Mouse (Mus musculus) CD8-positive naive resting alpha-beta T cell, adult 2 months (primary cell): ENCODE results near the gene Mecom.

Experiments
- DNase-seq, 2 experiments: peaks; one replicate each; pipeline ENCODE4 v3.0.0; 2022; ENCODE audit warnings: low read depth in 2 of 2, low spot score in 2 of 2

The Mecom gene

DNA sequence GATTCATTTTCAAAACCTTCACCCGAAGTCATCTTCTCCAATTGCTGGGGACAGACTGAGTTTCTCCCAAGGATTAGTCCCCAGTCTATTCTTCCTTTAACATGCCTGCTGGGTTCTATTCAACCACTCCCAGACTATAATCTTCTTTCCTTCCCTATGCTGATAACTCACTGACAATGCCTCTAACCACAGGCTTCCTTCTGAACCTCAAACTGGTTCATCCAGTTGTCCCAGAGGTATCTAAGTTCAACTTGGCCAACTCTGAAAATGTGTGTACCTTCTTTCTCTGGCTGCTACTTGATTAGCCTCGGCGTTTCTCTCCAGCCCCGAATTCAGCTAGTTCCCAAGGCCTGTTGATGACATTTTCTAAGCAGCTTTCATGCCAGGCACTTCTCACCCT lies 499.7 kb downstream of the Mecom start:
- DNase-seq, result no peak

DNA sequence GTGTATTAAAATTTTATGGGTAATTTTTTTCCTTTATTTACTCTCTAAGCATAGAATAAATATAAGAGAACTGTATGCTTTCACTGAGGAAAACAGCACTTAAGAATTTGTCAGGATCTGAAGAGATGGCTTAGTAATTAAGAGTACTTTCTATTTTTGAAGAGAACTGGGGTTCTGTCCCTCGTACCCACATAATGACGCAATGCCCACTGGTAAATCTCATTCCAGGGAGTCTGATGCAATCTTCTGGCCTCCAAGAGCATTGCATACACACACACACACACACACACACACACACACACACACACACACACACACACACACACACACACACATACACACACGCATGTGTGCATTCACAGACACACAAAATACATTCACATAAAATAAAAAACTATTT lies 504.3 kb downstream of the Mecom start:
- DNase-seq, result no peak

DNA sequence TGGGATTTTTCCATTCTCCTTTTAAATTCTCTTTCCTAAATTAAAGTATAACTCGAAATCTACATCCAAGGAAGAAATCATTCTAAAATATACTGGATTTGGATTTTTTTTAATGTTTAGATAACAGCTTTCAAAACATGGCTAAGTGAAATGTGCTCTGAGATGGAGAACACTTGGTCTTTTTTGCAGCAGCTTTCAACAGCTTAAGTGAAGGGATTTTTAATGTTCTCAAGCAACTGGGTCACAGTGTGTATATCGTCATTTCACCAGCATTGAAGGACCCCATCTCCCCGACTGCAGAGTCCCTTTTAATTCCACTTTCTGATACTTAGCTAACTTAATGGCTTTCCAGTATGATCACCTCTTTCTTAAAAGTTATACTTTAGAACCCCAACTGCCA lies 509.3 kb downstream of the Mecom start:
- DNase-seq, result no peak

DNA sequence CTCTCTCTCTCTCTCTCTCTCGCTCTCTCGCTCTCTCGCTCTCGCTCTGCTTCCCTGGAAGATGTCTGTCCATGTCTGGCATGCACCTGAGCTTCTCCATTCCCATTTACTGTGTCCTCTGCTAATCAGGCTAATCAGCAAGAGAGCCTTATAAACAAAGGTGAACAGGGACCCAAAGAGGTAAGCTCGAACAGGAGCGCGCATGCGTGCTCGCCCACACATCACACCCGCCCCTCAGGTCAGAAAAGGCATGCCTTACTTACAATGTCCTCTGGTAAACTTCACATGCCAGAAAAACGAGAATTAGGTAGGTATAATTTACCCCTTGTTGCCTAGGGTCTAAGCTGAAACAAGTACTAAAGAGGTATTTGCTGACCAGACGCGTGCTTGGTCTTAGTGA lies 527.8 kb downstream of the Mecom start:
- no peak for DNase-seq

DNA sequence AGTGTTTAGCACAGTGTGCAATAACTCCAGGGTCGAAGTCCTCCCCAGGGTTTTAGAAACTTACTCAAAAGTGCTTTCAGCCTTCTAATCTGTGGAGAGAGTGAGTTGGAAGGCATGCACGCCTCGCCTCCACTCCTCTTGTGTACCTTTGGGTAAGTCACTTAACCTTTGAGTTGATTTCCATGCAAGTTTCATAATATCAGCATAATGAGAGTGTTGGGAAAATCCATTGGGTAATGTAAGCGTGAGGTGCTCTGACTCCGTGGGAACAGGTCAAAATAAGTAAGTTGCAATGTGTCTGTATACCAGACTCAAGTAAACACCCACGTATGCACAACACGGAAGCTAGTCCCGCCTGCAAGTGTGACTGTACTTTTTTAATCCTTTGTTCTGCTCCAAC lies 528.4 kb downstream of the Mecom start:
- no peak for DNase-seq

DNA sequence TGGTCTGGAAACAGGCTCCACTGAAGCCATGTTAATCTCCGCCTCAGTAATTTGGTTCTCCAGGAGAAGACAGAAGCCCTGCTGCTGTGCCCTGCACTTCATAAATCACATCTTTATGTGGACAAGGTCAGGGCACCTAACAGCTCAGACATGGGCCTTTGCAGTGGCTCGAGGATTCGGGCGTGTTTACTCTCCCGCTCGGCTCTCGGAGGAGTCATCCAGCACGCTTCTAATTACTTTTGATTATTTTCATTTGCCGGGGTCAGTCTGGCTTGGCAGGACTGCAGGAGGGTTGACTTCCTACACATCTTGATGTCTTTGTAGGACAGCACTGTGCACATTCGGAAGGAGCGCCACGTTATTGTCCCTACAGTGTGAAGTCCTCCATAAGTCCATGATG lies 529.6 kb downstream of the Mecom start:
- DNase-seq, result no peak

DNA sequence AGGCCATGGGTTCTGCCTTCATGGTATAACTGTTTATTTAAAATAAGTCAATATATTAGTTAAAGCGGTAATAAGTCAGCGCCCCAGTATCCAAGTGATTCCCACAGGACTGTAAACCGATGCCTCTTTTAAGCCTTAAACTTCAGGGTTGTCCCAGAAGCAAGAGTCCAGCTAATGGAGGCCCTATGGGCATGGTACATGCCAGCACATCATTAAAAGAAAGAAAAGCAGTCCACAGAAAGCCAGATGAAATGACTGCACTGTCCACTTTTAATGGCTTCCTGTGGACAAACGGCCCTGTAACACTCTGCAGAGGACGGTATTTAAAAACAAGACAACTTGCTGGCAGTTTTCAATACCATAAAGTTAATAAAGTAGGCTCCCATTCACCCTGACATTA lies 531.0 kb downstream of the Mecom start:
- no peak for DNase-seq

DNA sequence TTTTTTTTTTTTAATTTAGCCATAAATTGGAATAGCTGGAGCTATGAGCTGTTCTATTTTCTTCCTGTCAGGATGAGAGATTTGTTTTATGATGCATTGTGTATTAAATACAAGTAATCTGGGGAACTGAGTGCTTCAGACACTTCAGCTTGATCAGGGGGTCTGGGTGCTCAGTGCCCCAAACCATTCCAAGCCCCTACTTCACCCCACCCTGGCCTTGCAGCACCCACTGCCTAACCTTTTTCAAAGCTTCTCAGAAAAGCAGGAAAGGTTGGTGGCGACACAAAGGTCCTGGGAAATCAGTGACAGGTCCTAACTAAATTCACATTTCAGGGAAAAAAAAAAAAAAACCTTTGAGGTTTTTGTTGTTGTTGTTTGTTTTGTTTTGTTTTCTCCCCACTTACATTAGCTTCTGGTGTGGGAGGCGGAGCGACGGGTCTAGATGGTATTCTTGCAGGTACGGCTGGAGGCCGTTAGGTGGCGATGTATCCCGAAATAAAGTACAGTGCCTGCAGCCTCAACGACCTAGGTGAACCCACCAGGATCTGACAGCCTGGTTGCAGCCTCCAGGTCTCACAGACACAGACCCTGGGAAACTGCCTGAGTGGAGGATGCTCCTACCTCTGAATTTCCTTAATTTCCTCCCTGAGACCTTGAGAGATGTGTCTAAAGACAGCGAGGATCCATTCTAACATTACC lies 532.7 kb downstream of the Mecom start:
- no peak for DNase-seq

DNA sequence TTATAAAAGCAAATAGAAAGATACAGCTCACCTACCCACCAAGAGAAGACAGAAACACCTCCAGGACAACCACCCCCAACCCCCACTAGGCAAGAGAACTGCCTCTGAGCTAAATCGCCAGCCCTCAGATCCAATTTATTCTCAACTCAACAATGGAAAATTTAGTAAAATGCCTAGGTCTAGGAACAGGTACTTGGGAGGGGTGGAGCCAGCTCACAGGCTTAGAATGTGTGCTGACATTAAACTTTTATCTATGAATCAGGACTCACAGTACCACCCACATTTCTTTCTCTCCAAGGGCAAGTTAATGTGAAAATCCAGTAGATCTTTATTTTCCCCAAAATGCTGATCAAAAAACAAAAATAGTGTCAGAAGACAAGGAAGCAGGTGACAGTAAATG lies 533.5 kb downstream of the Mecom start:
- DNase-seq, result no peak

DNA sequence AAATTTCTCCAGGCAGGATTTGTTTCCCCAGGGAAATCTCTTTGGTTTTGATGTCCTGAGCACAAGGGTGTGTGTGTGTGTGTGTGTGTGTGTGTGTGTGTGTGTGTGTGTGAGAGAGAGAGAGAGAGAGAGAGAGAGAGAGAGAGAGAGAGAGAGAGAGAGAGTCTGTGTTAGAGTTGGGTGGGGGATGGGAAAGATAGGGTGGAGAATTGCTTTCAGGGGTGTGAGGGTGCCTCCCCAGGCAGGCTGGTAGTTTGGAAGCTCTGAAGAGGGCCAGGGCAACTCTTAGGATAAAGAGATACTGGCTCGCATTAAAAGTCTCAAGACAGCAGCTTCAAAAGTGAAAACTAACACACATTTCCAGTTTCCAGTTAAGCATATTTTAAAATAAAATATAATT lies 534.4 kb downstream of the Mecom start:
- DNase-seq, result no peak

DNA sequence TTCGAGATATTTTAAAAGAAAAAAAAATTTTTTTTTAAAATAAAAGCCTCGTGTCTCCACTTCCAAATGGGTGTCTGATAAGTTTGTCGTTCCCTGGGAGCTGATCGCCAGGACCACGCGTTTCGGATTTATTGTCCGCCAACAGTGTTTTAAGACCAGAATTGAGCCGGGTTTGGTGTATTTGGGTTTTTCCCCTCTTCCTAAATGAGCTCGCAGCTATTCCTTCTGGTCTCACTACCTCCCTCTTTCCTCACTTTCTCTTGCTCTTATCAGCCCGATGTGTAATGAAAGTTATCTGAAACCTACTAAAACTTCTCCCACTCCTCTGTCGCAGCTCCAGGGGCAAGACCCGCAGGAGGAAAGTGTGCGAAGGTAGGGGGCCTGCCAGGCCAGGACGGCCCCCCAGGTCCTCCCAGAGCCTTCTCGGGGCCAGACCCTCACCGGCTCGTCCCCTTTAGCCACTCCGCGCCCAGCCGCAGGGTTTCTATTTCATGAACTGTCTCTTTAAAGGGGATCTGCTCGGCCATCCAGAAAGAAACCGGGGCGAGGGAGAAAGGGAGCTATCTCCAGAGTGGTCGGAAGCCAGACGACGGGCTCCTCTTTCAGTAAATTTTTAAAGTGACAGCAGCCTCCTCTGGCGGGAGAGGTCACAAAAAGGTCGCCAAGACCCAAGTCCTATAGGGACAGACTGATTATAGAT lies 535.0 kb downstream of the Mecom start:
- no peak for DNase-seq

DNA sequence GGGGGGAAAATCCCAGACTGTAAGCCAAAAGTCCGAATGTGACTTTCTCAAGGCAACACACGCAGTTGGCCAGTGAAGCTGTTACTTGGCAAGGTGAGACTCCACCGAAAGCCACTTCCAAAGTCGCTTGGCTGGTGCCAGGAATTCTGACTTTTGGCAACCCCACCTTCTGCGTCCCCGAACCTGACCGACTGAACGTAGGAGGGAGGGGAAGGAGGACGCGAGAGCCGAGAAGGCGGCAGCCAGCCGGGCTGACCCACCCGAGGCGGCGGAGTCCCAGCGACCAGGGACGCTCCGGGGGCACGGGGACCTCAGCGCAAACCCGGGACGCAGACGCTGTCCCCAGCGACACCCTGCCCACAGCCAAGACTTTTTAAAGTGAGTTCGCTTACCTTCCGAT lies 535.7 kb downstream of the Mecom start:
- no peak for DNase-seq

DNA sequence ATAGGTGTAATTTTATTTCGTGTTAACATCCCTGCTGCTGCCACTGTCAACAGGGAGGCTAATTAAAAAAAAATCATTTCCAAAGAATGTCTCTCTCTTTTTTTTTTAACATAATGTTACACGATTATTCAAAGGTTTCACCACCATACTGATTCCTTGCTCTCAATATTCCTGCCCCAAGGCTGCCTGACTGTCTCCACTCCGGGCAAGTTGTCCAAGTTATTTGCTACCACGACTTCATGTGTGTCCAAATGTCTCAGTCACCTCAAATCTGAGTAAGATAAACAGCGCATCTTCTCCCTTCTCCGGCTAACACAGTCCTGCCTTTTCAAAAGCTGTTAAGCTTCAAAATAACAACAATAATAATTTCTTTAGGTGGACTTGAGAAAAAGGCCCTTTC lies 536.1 kb downstream of the Mecom start:
- DNase-seq, result no peak

DNA sequence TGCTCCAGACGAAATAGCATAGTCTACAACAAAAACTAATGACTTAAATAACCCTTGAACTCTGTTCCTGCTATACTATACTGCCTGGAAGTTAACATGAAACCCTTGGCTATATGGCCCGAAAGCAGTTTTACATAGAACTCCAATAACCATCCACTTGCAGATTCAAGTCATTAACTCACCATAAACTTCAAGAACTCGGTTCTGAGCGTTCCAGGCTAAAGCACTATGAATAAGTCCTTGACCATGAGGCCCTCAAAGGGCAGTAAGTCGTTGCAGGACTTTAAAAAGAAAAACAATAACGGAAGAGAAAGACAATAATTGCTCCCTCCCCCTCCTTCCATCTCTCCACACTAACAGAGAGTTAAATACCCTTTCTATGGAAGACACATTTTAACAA lies 536.9 kb downstream of the Mecom start:
- no peak for DNase-seq

DNA sequence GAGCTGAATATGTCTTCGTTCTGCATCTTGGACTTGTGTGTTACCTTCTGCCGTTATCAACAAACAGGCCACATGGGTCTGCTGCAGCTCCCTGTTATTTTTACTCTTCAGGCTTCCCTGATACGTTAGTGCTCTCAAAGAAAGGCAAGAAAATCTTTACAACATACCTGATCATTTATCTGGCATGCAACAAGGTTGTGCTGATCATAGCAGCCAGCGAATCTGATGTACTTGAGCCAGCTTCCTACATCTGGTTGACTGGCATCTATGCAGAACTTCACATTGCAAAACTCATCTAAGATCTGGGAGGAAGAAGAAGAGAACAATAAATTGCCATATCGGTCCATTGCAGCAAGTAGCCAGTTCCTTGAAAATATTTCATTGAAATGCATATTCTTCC lies 538.2 kb downstream of the Mecom start:
- DNase-seq, result no peak

DNA sequence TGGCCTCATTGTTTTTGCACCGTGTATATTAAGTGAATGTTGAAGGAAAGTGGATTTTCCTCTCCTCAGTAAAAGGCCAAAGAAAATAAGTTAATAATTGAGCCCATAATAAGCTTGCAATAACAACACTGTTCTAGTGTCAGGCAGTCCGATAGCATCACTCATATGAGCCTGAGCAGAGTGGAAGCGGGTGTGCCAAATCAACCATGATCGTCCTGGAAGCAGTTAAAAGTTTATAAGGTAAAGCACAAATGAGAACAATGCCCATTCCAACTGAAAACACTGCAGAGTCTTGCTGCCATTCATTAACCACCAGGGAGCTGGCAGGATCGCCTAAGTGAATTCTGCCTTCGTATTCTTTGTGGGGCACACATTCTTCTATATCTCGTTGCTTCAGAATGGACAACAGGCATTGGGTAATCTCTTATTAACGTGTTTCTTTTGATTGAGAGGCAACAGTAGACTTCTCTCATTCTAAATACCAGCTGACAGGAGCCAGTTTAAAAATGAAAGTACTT lies 542.9 kb downstream of the Mecom start:
- DNase-seq, result no peak

DNA sequence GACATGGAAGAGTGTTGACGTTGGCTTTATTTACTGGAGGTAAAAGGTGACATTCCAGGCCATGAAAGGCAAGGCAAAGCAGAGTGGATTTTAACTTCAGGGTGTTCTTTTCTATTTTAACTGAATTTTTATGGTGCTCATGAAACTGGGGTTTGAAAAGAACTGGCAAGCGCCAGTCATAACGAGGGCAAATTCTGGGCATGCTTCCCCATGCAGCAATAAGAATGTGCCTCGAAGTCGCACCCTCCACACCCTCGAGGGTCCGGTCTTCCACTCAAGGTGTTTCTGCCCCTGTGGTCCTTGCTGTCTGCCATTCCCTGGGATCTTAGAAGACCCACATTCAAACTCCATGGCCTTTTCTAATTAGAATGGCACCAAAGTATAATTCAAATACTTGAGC lies 547.5 kb downstream of the Mecom start:
- no peak for DNase-seq

DNA sequence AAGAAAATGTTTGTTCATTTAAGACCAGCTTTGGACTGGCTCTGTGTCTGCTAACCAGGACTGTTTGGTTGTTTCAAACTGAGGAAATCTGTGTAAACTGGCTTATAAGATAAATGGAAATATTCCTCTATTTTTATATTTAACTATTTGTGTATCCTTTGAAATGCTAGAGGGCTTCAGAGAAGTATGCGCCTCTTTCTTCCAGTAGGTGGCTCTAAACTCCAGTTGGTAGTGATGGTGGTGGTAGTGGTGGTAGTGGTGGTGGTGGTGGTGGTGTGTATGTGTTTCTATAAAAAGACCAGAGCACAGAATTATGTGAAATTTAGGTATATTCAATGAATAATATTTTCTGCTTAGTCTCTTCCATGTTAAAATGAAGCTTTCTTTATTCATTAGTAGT lies 548.8 kb downstream of the Mecom start:
- no peak for DNase-seq

DNA sequence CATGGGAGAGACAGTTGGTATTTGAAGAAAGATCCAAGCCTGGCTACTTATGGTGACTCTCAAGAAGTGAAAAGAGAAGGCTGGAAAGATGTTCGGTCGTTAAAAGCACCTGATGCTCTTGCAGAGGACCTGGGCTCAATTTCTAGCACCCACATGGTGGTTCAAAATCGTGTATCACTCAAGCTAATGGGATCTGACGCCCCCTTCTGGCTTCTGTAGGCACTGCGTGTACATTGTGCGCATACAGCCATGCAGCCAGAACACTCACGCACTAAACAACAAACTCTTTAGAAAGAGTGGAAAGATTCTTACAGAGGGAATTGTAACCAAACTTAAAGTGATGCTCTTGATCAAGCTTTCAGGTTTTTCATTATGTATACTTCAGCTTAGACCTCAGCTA lies 550.7 kb downstream of the Mecom start:
- DNase-seq, result no peak

DNA sequence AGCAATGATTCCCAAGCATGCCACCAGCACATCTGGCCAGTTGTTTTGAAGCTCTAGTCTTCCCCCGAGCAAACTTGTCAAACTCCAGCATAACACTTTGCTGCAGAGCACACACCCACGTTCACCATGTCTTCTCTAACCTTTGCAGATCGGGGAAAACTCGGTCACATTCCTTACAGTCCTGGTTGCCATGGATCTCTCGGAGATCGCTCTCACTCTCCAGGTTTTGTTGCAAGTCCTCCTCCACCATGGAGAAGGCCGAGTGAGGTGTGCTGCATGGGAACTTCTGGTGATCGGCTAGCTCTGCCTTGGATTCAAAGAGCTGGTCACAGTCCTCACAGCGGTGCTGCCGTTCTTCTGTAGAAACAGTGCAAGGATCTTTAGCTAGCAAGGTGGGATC lies 554.5 kb downstream of the Mecom start:
- DNase-seq, result no peak

DNA sequence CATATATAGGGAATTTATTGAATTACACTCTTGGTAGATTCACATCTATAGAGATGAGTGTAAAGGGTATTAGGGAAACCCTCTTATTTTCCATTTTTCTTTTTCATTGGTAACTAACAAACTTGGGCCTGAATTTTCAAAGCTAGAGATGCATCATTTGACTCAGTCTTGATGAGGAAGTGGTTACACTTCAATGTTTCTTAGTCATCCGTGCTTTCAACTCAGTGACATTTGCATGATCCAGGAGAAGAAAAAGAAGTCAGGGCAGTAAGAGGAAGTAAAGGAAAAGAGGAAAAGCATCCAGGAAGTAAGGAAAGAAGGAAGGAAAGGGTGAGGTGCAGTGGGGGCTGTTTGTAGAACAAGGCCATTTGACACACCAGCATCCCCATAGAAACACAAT lies 556.3 kb downstream of the Mecom start:
- DNase-seq, result no peak

DNA sequence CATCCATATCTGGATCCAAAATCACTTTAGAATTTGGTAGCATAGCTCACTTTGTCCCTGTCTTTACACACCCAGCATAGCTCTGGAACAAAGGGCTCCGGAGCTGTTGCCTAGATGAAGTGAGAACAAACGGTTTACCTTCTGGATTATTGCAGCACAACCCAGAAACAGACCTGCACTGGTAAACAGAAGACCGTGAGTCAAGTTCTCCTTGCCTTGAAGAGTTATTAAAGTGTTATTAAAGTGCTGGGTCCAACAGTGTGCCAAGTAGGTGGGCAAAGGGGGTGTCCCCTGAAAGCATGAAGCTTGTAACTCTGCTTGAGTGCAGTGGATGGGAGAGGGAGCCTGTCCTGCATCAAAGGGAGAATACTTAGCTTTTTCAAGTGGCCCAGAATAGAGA lies 563.4 kb downstream of the Mecom start:
- DNase-seq, result no peak
